Mouse (Mus musculus) midbrain, embryonic 11.5 days (tissue): ENCODE measurements around the gene Csmd2. TPM values are rescaled to one million over a fixed set of nuclear protein-coding genes. Genes with fewer than 3 reads are reported as not detected.

ENCODE experiments used
- ATAC-seq: fragments of 200-750 bp; cut with Nextera tagmentation; 2 replicates; pipeline ENCODE4 v1.8.0; 2017; ENCODE audit warnings: moderate TSS enrichment, moderate library complexity; ENCODE audit not compliant: low FRiP score
- DNase-seq: peaks from one replicate; pipeline ENCODE4 v3.0.0; 2015; ENCODE audit warnings: low spot score; ENCODE audit errors: missing footprints
- H3K27ac ChIP-seq: fragments of 300-500 bp; sonication (generic); 2 replicates; pipeline ENCODE4 v1.5.1; 2014; ENCODE audit warnings: low read depth, low read length
- H3K27me3 ChIP-seq: fragments of 300-500 bp; sonication (generic); 2 replicates; pipeline ENCODE4 v1.6.1; 2014; ENCODE audit warnings: mild to moderate bottlenecking, low read length, moderate library complexity, mixed read lengths; ENCODE audit not compliant: control insufficient read depth, insufficient read depth
- H3K36me3 ChIP-seq: fragments of 300-500 bp; sonication (generic); 2 replicates; pipeline ENCODE4 v1.6.1; 2014; ENCODE audit warnings: mild to moderate bottlenecking, low read length, moderate library complexity, mixed read lengths; ENCODE audit not compliant: control insufficient read depth, insufficient read depth
- H3K4me1 ChIP-seq: fragments of 300-500 bp; sonication (generic); 2 replicates; pipeline ENCODE4 v1.6.1; 2014; ENCODE audit warnings: low read length; ENCODE audit not compliant: control insufficient read depth, insufficient read depth
- H3K4me2 ChIP-seq: fragments of 300-500 bp; sonication (generic); 2 replicates; pipeline ENCODE4 v1.6.1; 2014; ENCODE audit warnings: mild to moderate bottlenecking, moderate library complexity
- H3K4me3 ChIP-seq: fragments of 300-500 bp; sonication (generic); 2 replicates; pipeline ENCODE4 v1.5.1; 2014; ENCODE audit warnings: low read depth, low read length
- H3K9ac ChIP-seq: fragments of 300-500 bp; sonication (generic); 2 replicates; pipeline ENCODE4 v1.6.1; 2014; ENCODE audit warnings: low read length
- H3K9me3 ChIP-seq: fragments of 300-500 bp; sonication (generic); 2 replicates; pipeline ENCODE4 v1.6.1; 2016; ENCODE audit warnings: low read length; ENCODE audit not compliant: control insufficient read depth
- WGBS: fragments of 180-500 bp; shearing (Covaris S2); extraction: QIAGEN DNeasy Blood & Tissue Kit; methylation state at CpG from one replicate; pipeline ENCODE4 v1.1.7; 2014; 5-methylcytosine and 5-hydroxymethylcytosine counted together
- polyA plus RNA-seq: library from polyadenylated mRNA; unstranded; fragments of >200 nt; fragmentation: Nextera tagmentation; extraction: Ambion mirVana; gene quantifications from 2 replicates; pipeline ENCODE4 v1.2.1, GENCODE M21; 2014

Csmd2 gene
- polyA plus RNA-seq, 1 experiment from 2014 or later = 1.6 TPM

DNA sequence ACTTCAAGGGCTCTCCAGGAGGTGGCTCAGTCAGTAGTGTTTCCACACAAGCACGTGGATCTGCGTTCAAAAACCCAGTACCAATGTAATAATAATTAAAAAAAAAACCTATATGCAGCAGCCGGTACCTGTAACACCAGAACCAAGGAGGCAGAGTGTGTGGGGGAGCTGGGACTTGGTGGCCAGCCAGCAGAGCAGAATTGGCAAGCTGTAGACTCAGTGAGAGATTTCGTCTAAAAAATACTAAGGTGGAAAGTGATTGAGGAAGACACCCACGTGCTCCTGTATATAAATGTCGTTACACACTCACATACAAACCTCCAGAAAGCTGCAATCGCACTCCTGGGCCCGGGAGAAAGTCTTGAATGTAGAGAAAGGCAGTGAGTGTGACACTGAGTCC is 316.4 kb downstream of the Csmd2 start:
- Histone ChIP-seq H3K27ac (no peak overlapping the region), H3K4me1 (no peaks in the 10 kb centered on the region), H3K36me3 (no peaks in the 10 kb centered on the region), H3K4me3 (no peak overlapping the region), H3K4me2 (no peak overlapping the region), H3K27me3 (no peaks in the 10 kb centered on the region), H3K9ac (no peak overlapping the region), H3K9me3 (no peaks in the 10 kb centered on the region)
- DNase-seq (no peak), ATAC-seq (no peak)
- 79% methylated on average over 8 of the region's 8 CpGs for WGBS

GRCm38 (mm10) chr4:128306011-128306410 is 318.4 kb downstream of the Csmd2 start:
- no peaks in the 10 kb centered on the region for H3K27me3 ChIP-seq
- H3K4me2 ChIP-seq = no peak overlapping the region
- H3K4me1 ChIP-seq = no peaks in the 10 kb centered on the region
- DNase-seq = no peak
- no peaks in the 10 kb centered on the region for H3K9me3 ChIP-seq
- no peaks in the 10 kb centered on the region for H3K36me3 ChIP-seq
- no peak overlapping the region for H3K27ac ChIP-seq
- 98% methylated on average over 8 of the region's 8 CpGs for WGBS
- no peak for ATAC-seq
- H3K9ac ChIP-seq = no peak overlapping the region
- no peak overlapping the region for H3K4me3 ChIP-seq

DNA sequence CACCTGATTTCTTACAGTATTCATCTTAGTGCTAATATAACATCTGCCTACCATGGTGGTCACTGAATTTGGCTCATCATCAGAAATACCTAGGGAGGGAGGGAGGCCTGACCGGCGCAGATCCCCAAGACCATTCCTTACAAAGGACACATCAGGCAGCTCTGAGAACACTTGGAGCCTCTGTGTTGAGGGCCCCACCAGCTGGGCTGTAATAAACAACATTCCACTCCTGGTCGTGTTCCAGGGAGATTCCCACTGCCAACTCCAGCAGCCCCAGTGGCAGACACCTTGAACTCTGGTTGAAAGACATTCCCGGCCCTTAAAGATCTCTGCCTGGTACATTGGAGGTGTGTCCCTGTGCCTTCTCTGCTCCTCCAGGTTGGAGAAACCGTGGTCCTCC is 327.7 kb downstream of the Csmd2 start:
- H3K27me3 ChIP-seq = no peaks in the 10 kb centered on the region
- no peak for ATAC-seq

DNA sequence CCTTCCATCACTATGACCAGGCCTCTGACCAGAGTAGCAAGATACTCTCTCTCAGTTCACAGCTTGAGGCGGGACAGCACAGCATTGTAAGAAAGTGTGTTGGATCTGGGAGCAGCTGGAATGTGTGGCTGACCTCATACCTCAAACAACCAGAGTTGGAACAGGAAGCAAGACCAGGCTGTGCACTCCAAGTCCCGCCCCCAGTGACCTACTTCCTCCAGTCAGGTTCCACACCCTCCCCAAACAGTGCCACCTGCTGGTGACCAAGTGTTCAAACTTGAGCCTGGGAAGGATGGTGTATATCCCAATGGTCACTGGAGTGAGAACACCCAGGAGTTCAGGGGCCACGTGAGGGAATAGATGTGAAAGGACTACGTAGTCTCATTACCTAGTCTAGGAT is 330.3 kb downstream of the Csmd2 start:
- H3K4me2 ChIP-seq = no peak overlapping the region
- ATAC-seq = no peak
- no peak overlapping the region for H3K4me3 ChIP-seq
- no peaks in the 10 kb centered on the region for H3K36me3 ChIP-seq
- H3K9ac ChIP-seq = no peak overlapping the region
- H3K4me1 ChIP-seq = no peaks in the 10 kb centered on the region
- no peak overlapping the region for H3K27ac ChIP-seq
- 88% methylated on average over 4 of the region's 4 CpGs for WGBS
- no peaks in the 10 kb centered on the region for H3K9me3 ChIP-seq
- DNase-seq = no peak
- no peaks in the 10 kb centered on the region for H3K27me3 ChIP-seq

More for the DNA sequence above, 327.7 kb downstream of the Csmd2 start:
- H3K4me3 ChIP-seq = no peak overlapping the region
- 85% methylated on average over 5 of the region's 5 CpGs for WGBS
- H3K4me2 ChIP-seq = no peak overlapping the region
- H3K36me3 ChIP-seq = no peaks in the 10 kb centered on the region
- no peak overlapping the region for H3K27ac ChIP-seq
- DNase-seq = no peak
- H3K4me1 ChIP-seq = no peaks in the 10 kb centered on the region
- no peak overlapping the region for H3K9ac ChIP-seq
- H3K9me3 ChIP-seq = no peaks in the 10 kb centered on the region

- no peak overlapping the region for H3K9ac ChIP-seq
- H3K4me2 ChIP-seq = no peak overlapping the region
- WGBS = 81% methylated on average over 2 of the region's 2 CpGs
- no peak overlapping the region for H3K4me3 ChIP-seq
- H3K4me1 ChIP-seq = no peaks in the 10 kb centered on the region
- no peaks in the 10 kb centered on the region for H3K9me3 ChIP-seq
- ATAC-seq (no peak), DNase-seq (no peak)
- H3K27ac ChIP-seq = no peak overlapping the region
- H3K27me3 ChIP-seq = no peaks in the 10 kb centered on the region
- H3K36me3 ChIP-seq = no peaks in the 10 kb centered on the region
Observed at GRCm38 (mm10) chr4:128325511-128325910, 337.9 kb downstream of the Csmd2 start.

- DNase-seq (no peak), ATAC-seq (no peak)
- H3K9ac ChIP-seq = no peak overlapping the region
- H3K4me1 ChIP-seq = no peaks in the 10 kb centered on the region
- no peak overlapping the region for H3K4me3 ChIP-seq
- H3K27me3 ChIP-seq = no peaks in the 10 kb centered on the region
- H3K27ac ChIP-seq = no peak overlapping the region
- H3K9me3 ChIP-seq = no peaks in the 10 kb centered on the region
- H3K36me3 ChIP-seq = no peaks in the 10 kb centered on the region
- no peak overlapping the region for H3K4me2 ChIP-seq
- 71% methylated on average over 4 of the region's 4 CpGs for WGBS
Observed at GRCm38 (mm10) chr4:128326755-128327154, 339.1 kb downstream of the Csmd2 start.

DNA sequence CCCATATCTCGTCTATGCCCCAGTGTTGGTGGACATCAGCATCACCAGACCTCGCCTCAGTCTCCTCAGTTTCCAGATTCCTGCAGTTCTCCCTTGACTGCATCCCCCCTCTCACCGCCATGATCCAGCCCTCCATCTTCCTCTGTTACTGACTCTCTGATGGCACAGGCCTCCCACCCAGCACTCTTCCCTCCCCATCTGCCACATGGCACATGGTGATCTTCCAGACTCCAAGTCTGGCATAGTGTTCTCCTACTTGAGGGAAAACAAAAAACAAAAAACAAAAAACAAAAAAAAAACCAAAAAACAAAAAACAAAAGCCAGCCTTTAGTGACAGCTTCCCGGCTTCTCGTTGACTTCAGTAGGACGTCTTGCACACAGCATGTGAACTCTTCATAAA is 339.8 kb downstream of the Csmd2 start:
- WGBS = 84% methylated on average over 6 of the region's 6 CpGs
- H3K9ac ChIP-seq = no peak overlapping the region
- ATAC-seq (no peak), DNase-seq (no peak)
- H3K4me2 ChIP-seq = no peak overlapping the region
- no peaks in the 10 kb centered on the region for H3K36me3 ChIP-seq
- H3K9me3 ChIP-seq = no peaks in the 10 kb centered on the region
- H3K4me1 ChIP-seq = no peaks in the 10 kb centered on the region
- H3K27me3 ChIP-seq = no peaks in the 10 kb centered on the region
- H3K4me3 ChIP-seq = no peak overlapping the region
- H3K27ac ChIP-seq = no peak overlapping the region

DNA sequence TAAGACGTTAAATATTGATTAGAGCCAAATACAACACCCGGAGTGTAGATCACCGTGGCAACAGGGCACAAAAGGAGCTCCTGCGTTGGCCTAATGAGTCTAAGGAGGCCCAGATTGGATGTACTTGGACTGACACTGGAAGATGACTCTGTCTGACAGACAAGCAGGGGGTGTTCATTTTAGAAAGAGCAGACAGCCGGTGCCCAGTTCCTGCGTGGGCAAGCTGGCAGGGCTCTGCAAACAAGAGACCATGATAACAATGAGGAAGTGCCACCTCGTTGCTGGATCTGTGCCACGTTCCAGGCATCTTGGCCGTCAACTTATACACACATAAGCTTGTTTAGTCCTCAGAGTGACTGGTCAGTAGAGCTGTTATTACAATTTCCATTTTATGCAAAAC is 342.9 kb downstream of the Csmd2 start:
- WGBS = 79% methylated on average over 9 of the region's 9 CpGs
- Histone ChIP-seq H3K27ac (no peak overlapping the region), H3K4me1 (no peaks in the 10 kb centered on the region), H3K4me3 (no peak overlapping the region), H3K9me3 (no peaks in the 10 kb centered on the region), H3K36me3 (no peaks in the 10 kb centered on the region), H3K4me2 (no peak overlapping the region), H3K27me3 (no peaks in the 10 kb centered on the region), H3K9ac (no peak overlapping the region)
- ATAC-seq = no peak
- no peak for DNase-seq

GRCm38 (mm10) chr4:128340457-128340856 is 352.8 kb downstream of the Csmd2 start:
- H3K4me2 ChIP-seq = no peak overlapping the region
- no peaks in the 10 kb centered on the region for H3K9me3 ChIP-seq
- H3K27me3 ChIP-seq = no peaks in the 10 kb centered on the region
- DNase-seq = no peak
- ATAC-seq = no peak
- H3K4me3 ChIP-seq = no peak overlapping the region
- H3K4me1 ChIP-seq = no peaks in the 10 kb centered on the region
- H3K27ac ChIP-seq = no peak overlapping the region
- 89% methylated on average over 7 of the region's 7 CpGs for WGBS
- no peak overlapping the region for H3K9ac ChIP-seq
- no peaks in the 10 kb centered on the region for H3K36me3 ChIP-seq

DNA sequence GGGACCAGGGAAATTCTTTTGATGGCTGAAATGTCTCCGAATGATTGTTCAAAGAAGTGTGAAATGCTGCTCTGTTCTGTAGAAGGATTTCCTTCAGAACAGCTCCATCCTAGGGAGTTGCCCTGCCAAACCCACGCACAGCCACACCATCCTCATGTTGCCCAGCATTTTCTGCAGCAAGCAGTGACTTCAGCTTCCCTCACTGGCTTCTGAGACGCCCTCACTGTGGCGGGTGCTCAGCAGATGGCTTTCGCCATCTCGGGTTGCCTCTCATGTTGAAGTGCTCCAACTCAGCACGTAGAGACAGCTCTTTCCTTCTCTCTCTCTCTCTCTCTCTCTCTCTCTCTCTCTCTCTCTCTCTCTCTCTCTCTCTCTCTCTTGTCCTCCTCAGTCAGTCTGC is 353.7 kb downstream of the Csmd2 start:
- no peaks in the 10 kb centered on the region for H3K9me3 ChIP-seq
- DNase-seq = no peak

More for the DNA sequence above, 353.7 kb downstream of the Csmd2 start:
- Histone ChIP-seq H3K27me3 (no peaks in the 10 kb centered on the region), H3K4me2 (no peak overlapping the region), H3K4me1 (no peaks in the 10 kb centered on the region), H3K36me3 (no peaks in the 10 kb centered on the region), H3K4me3 (no peak overlapping the region), H3K9ac (no peak overlapping the region), H3K27ac (no peak overlapping the region)
- ATAC-seq = no peak
- 86% methylated on average over 7 of the region's 7 CpGs for WGBS
